Mouse (Mus musculus) cerebellum, adult 11-12 months (tissue): Measurements from ENCODE around the gene Slc9a3r1.

ENCODE experiments used
- DNase-seq: peaks from one replicate; pipeline ENCODE4 v3.0.0; 2022

Gene Slc9a3r1

DNA sequence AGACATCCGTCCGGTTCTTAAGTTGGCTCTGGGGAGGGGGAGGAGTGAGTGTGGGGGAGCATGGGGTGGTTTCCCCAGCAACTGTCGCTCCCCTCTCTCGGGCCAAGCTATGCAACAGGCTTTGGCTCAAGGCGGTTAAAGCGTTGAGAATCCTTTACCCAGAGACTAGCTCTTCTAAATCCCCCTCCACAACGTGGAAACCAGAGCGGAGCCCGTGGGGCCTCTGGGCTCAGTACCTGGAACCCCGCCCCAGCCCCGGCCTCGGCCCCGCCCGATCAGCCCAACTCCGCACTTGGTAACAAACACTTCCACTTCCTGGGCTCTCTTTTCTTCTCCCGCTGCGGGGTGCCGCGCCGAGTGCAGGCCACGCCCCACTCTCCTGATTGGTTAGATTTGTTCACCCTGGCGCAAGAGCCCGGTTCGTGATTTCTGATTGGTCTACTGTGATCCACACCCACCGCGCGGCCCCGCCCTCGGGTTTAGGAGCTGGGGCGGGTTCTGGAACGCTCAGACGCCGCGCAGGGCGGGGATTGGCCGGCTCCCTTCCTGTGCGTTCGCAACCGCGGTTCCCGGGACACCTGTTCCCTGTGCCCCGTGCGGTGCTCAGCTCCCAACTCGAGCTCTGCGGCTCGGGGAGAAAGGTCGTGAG, at the start of gene Slc9a3r1:
TSS of gene Slc9a3r1 (plus strand) at position 510 of the 649 bp plus-strand sequence.
- DNase-seq: peak; percentile 98

DNA sequence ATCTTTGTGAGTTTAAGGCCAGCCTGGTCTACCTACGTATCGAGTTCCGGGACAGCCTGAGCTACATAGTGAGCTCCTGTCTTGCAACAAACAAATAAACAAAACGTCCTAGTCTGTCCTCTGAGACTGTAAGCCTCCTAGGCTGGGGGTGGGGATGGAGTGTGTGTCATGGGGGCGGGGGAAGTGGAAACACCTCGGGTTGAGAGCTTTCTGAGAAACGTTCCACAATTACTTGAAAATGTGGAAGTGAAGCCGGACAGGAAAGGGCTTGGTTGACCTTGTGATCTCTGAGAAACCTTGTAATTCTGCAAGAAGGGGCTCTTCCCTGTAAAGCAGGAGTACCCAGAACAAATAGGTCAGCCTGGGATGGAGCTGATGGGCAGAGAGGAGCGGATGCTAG, 43.7 kb upstream of the Slc9a3r1 start:
- DNase-seq: no peak

DNA sequence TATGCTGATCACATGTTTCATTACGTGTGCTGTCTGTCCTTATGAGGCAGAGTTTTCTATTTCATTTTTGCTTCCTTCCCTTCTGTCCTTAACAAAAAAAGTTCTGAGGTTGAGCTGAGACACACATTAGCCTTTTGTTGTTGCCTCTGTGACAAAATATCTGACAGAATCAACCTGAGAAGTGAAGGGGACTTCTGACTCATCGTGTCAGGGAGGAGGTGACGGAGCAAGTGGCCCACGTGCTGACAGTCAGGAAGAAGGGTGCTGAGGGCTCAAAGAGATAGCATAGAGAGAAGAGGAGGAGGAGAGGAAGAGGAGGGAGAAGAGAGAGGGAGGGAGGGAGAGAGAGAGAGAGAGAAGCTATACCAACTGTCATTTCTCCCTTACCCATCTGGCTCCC, 34.7 kb upstream of the Slc9a3r1 start:
- DNase-seq: no peak

DNA sequence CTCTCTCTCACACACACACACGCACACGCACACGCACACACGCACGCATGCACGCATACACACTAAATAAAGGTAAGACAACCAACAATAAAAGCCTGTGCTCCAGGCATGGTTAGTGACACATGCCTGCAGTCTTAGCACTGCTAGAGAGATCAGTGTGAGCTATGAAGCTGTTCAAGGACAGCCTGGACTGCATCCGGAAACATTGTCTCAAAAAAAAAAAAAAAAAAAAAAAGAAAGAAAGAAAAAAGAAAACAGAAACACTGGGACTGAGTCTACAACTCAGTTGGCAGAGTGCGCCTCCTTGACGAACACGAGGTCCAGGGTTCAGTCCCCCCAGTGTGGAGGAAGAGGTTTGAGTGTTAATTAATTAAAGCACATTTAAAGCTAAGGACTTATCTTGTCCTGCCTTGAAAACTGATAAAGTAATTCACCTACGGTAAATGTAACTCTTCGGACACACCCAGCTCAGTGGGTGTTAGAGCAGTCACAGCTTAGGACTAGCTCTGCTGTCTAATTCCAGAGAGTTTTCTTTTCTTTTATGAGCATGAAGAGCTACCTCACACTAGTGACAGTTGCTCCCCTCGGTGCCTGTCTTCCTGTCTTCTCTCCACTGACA, 33.5 kb upstream of the Slc9a3r1 start:
- no peak for DNase-seq

GRCm38 (mm10) chr11:115131768-115132381, 31.3 kb upstream of the Slc9a3r1 start:
- DNase-seq: no peak

DNA sequence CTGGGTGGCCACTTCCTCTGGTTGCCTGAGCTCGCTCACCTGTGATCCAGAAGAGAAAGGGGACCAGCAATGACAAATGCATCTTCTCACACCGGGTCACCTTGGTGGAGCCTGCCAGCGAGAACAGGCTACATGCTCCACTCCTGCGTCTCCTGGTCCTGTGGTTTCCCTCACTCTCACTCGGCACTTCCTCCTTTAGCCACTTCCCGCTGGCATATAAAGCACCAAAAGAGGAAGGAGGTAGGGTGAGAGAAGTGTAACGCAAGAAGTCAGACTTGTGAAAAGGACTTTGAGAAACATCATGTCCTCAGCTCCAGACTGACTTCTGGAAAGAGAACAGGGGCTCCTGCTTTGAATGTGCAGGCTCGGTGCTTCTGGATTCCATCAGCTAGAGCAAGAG, 29.3 kb upstream of the Slc9a3r1 start, which contains the start of gene Cd300lf:
TSS of gene Cd300lf (minus strand) at position 193 of the 400 bp plus-strand sequence.
- no peak for DNase-seq

- DNase-seq: no peak
Measured at GRCm38 (mm10) chr11:115138597-115139262, 24.4 kb upstream of the Slc9a3r1 start.

DNA sequence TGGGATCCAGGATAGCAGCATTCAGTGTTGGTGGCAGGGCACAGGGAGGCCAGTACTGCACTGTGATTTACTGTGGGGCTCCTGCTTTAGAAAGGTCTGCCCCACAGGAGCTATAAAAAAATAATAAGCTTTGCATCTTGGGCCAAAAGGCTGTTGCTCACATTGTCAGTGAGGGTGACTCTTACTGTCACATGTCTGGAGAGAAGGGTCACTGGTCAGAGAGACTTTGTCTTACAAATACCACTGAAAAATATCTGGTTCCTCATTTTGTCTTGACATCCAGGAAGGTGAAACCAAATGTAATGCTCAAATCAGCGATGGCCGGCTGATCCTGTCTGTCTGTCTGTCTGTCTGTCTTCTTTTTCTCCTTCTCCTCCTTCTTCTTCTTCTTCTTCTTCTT, 21.2 kb upstream of the Slc9a3r1 start:
- DNase-seq: no peak

- no peak for DNase-seq
Measured at GRCm38 (mm10) chr11:115147813-115148212, 15.3 kb upstream of the Slc9a3r1 start.

DNA sequence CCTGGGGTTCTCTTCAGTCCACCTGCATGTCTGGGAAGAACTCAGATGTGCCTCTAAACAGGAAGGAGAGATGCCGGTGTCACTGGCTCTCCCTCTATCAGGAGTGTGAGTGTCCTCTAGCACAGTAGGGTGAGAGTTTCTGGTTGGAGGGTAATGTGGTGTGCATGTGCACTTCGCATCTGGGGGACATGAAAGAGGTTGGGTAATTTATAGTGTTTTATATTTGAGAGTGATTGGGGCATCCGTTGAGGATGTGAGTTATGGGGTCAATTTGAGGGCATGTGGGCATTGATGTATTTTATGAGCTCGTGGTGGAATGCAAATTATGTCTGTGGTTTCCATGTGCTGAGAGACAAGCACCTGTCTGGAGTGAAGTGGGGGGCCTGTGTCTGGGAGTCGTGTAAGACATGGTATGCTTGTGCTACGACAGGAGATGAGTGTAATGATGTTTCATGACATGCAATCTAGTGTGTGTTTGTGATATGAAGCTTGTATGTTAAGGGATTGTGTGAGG, 12.3 kb upstream of the Slc9a3r1 start:
- DNase-seq: no peak

- peak; percentile 80 for DNase-seq
Measured at GRCm38 (mm10) chr11:115151755-115152429, 11.2 kb upstream of the Slc9a3r1 start.

DNA sequence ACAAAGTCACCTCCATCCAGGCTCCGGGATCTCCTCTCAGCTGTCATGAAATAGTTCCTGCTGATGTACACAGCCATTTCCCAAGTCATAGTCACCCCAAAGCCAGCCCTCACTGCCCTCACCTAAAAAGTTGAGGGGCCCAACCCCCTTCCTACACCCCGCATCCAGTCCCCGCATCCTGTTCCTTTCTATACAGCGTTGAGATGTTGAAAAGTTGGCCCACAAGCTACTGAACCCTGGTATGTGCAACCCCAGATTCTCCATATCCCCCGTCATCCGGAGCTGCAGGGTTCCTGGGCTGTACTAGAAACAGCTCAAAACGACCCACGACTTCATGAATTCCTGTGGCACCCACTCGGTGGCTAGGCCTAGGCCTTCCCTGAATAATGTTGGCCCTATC, 10.1 kb upstream of the Slc9a3r1 start:
- no peak for DNase-seq

- DNase-seq: peak; percentile 79
Measured at GRCm38 (mm10) chr11:115153699-115154292, 9.3 kb upstream of the Slc9a3r1 start.

DNA sequence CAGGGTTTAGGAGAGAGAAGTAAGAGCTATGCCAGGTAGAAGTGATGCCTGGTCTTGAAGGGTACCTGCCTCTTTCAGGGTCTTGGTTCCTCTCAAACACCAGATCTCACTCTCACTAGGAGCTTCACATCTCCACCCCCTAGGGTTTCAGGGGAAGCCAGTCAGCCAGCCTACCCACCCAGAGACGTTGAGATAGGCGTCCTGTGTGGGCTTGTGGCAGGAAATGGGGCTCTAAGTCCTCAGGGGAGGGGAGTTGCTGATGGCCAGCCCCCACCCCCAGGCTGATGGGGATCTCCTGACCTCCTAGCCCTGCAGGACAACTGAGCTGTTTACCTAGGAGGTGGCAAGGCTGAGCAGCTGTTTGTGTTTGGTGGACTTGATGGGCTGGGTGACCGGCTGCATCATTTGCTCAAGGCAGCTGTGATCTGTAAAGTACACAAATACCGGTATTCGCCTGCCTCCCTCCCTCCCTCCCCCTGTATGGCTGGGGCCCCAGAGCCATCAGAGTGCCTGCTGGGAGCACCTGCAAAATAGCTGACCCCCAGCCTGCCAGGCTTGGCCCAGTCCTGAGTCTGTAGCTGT, 8.0 kb upstream of the Slc9a3r1 start:
- DNase-seq: peak; percentile 39

DNA sequence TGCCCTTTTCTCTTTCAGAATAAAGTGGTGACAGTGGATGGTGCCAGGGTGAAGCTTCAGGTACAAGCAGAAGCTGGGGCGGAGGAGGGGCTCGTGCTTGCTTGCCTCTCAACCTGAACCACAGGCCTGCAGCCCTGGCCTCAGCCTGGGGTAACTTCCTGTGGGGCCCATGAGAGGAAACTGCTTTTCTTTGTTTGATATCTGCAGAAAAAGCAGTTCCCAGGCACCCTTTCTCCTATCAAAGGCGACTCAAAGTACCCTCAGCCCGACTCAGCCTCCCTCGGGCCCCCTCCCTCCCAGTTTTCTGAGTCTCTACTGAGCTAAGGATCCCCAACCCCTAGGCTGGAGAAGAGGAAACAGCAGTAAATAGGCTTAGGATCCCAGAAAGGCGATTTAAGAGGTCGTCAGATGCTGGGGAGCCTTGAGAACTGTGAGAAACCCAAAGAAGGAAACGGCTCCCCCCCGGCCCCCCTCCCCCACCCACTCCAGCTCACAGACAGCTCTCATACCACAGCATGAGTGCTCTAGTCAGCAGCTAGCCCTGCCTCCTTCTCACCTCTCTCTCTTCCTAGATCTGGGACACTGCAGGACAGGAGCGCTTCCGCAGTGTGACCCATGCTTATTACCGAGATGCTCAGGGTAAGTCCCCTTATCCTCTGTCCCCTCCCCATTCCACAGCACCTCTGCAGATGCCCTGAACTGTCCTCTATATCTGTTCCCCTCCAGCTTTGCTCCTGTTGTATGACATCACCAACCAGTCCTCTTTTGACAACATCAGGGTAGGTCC, 5.0 kb upstream of the Slc9a3r1 start:
- DNase-seq: peak; percentile 34

DNA sequence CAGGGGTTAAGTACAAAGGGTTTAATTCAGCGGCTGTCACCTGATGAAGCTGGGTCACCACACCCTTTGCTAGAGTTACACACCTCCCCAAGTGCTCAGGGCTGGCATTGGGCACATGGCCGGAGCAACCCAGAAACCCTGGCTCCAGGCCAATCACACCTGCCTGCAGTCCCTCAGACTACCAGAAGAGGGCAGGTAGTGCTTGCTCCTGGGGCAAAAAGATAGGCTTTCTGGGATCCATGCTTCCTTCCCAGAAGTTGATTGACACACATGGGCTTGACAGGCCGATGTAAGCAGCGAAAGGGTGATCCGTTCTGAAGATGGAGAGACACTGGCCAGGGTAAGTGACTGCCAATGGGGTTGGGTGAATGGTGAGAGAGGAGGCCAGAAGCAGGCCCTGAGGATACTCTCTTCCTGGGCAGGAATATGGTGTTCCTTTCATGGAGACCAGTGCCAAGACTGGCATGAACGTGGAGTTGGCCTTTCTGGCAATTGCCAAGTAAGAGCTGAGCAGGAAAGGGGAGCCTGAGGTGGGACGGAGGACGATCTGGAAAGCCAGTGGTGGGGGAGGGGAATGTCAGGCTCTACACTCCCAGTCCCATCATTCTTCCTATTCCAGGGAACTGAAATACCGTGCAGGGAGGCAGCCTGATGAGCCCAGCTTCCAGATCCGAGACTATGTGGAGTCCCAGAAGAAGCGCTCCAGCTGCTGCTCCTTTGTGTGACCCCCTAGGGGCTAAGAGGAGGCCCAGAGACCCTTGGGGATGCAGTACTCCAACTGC, 2.9 kb upstream of the Slc9a3r1 start:
- peak; percentile 86 for DNase-seq

- DNase-seq: peak; percentile 74
Measured at GRCm38 (mm10) chr11:115160883-115161577, 2.1 kb upstream of the Slc9a3r1 start.

DNA sequence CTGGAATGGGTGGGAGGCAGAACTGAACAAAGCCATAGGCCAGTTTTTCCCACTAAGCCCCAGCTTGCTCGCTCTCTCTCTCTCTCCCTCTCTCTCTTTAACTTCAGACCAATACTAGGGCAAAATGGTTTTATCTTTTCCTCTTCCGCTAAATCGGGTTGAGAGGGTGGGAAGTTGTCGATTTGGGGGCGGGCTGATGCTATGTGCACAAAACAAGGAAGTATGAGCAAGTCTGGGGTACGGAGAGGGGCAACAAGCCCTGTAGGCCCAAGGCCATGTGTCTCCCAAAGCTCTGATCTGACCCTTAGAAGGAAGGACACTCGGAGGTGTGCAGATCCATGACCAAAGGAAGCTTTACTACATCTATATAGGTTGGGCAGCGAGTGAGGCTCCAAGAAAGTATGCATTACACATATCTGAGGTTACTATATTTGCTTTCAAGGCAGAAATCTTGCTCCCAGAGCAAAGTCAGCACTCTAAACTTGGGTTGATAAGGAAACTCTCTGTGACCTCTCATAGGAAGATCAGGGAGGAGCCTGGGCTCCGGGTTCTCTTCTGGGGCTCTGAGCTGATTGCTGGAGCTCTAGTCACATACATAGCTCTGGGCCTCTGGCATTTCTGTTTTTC, 1.4 kb upstream of the Slc9a3r1 start:
- peak; percentile 36 for DNase-seq

- peak; percentile 27 for DNase-seq
Measured at GRCm38 (mm10) chr11:115162205-115162601, 938 bp upstream of the Slc9a3r1 start.
